Mouse (Mus musculus): Measurements from ENCODE around the gene Eral1.

DNA sequence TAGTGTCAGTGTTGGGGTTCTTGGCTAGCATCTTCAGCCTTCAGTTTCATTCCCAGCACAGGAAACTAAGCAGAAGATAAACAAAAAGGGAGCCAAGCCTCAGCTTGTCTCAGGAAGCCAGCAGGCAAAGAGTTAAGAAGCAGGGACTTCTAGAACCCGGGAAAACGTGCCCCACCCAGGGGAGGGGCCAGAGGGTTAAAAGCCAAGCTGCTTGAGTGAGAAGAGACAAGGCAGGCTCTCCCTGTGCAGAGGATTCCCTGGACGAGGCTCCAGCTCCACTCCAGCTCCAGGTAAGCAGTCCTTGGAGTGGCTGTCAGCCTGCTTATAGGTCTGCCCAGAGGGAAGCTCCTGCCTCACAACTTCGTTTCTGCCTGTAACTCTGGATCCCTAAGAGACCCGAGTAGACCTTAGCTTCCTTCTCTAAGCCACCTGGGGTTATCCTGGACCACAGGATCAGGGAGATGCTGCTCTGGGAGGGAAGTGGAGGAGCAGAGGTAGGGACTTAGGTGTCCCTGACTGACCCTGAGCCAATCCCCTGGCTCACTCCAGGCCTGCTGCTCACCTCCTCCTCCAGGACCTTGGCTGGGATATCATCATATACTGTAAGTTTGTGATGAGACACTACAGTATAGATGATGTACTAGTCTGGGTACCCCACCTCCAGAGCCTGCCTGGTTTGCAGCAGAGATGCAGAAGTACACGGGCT, 7.6 kb downstream of the Eral1 start:
- TF ChIP-seq CTCF (IDR thresholded peaks at IDR 0.05; ENCODE audit: borderline replicate concordance, insufficient read depth, low read length): no peak
- no peak for TF ChIP-seq POLR2A (IDR thresholded peaks at IDR 0.05; ENCODE audit: low read depth, low read length)

Measured in embryonic fibroblast, embryonic 13.5 days (primary cell).